Mouse (Mus musculus): ENCODE measurements around the gene Chrng.

Chrng gene

GRCm38 (mm10) chr1:87204465-87204864 is at the start of gene Chrng:
TSS of gene Chrng (plus strand) at chr1:87204657.
- DNase-seq (ENCODE audit: low read depth, low spot score), result no peak

- DNase-seq (ENCODE audit: low read depth, low spot score), result peak; percentile 40
Measured at GRCm38 (mm10) chr1:87155531-87156198, 48.8 kb upstream of the Chrng start.

- DNase-seq (ENCODE audit: low read depth, low spot score), result peak; percentile 15
Measured at GRCm38 (mm10) chr1:87156199-87156587, 48.3 kb upstream of the Chrng start, which contains the start of gene Ecel1. TSS of gene Ecel1 (minus strand) at chr1:87156521.

GRCm38 (mm10) chr1:87159396-87159795 is 45.1 kb upstream of the Chrng start:
- DNase-seq (ENCODE audit: low read depth, low spot score), result no peak

- DNase-seq (ENCODE audit: low read depth, low spot score), result no peak
Measured at GRCm38 (mm10) chr1:87164164-87164795, 40.2 kb upstream of the Chrng start.

- no peak for DNase-seq (ENCODE audit: low read depth, low spot score)
Measured at GRCm38 (mm10) chr1:87164796-87165184, 39.7 kb upstream of the Chrng start.

GRCm38 (mm10) chr1:87170458-87170857 is 34.0 kb upstream of the Chrng start:
- no peak for DNase-seq (ENCODE audit: low read depth, low spot score)

- DNase-seq (ENCODE audit: low read depth, low spot score), result peak; percentile 42
Measured at GRCm38 (mm10) chr1:87171312-87171711, 33.1 kb upstream of the Chrng start.

GRCm38 (mm10) chr1:87172316-87172715 is 32.1 kb upstream of the Chrng start:
- DNase-seq (ENCODE audit: low read depth, low spot score), result no peak

GRCm38 (mm10) chr1:87174006-87174955 is 30.2 kb upstream of the Chrng start:
- DNase-seq (ENCODE audit: low read depth, low spot score), result peak; percentile 58

- peak; percentile 85 for DNase-seq (ENCODE audit: low read depth, low spot score)
Measured at GRCm38 (mm10) chr1:87175852-87176292, 28.6 kb upstream of the Chrng start.

- peak; percentile 81 for DNase-seq (ENCODE audit: low read depth, low spot score)
Measured at GRCm38 (mm10) chr1:87180896-87181295, 23.6 kb upstream of the Chrng start.

GRCm38 (mm10) chr1:87183013-87183412 is 21.4 kb upstream of the Chrng start, which contains the start of gene Prss56:
TSS of gene Prss56 (plus strand) at chr1:87183313.
- no peak for DNase-seq (ENCODE audit: low read depth, low spot score)

GRCm38 (mm10) chr1:87183998-87184750 is 20.3 kb upstream of the Chrng start:
- no peak for DNase-seq (ENCODE audit: low read depth, low spot score)

GRCm38 (mm10) chr1:87184751-87185139 is 19.7 kb upstream of the Chrng start:
- DNase-seq (ENCODE audit: low read depth, low spot score), result peak; percentile 86

- no peak for DNase-seq (ENCODE audit: low read depth, low spot score)
Measured at GRCm38 (mm10) chr1:87185526-87185925, 18.9 kb upstream of the Chrng start.

GRCm38 (mm10) chr1:87186261-87187036 is 18.0 kb upstream of the Chrng start:
- DNase-seq (ENCODE audit: low read depth, low spot score), result no peak

GRCm38 (mm10) chr1:87187037-87187355 is 17.5 kb upstream of the Chrng start:
- DNase-seq (ENCODE audit: low read depth, low spot score), result peak; percentile 83

- DNase-seq (ENCODE audit: low read depth, low spot score), result no peak
Measured at GRCm38 (mm10) chr1:87190429-87190828, 14.0 kb upstream of the Chrng start, which contains the start of gene Chrnd. TSS of gene Chrnd (plus strand) at chr1:87190607.

- no peak for DNase-seq (ENCODE audit: low read depth, low spot score)
Measured at GRCm38 (mm10) chr1:87197296-87197695, 7.2 kb upstream of the Chrng start.

Measured in brain, adult 2 months (tissue).